Mouse (Mus musculus): ENCODE data around the gene Mfap1a. TPM values are rescaled to one million over a fixed set of nuclear protein-coding genes. Genes with fewer than 3 reads are reported as not detected.

Mfap1a gene
- 13.8 and 16.9 TPM in 2 replicates for polyA plus RNA-seq (2015; fragmentation: Nextera tagmentation; extraction: Ambion mirVana)

DNA sequence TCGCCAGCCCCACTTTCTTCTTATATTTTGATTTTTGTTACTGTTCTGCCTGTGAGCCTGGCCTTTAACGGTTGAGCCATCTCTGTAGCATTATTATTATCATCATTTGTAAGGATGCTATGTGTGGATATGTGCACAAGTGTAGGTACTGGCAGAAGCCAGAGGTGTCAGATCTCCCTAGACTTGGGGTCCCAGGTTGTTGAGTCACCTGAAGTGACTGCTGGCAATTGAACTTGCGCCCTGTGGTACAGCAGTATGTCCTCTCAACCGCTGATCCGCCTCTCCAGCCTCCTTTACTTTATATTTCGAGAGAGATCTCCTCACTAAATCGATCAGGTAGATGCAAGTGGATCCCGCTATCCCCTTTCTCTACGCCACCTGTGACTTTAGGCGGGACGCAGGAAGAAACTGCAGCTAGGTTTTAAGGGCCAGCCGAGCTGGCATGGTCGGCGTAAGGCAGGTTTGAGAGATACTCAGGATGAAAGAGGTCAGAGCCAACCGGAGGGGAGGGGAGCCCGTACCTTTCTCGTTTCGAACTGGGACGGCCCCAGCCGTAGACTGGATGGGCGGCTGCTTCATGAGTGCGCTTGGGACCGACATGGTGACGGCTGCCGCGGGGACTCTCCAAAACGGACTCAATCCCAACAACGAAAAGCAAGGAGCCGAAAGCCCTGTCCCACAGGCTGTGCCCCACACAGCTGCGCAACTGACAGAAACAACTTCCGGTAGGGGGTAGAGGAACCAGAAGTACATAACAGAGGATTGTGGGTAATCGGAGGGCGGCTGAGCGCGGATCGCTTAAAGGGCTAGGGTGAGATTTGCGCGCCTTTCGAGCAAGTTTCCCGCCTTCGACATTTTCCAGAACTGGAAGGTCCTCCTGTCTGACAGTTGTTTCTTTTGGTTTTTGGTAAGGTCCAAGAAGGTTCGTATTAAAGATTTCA is at the start of gene Mfap1a, which contains the start of gene Wdr76:
Gene Mfap1a (minus strand): TSS at position 724 of the 941 bp plus-strand sequence.
Gene Wdr76 (plus strand): TSS at position 782 of the 941 bp plus-strand sequence.

DNA sequence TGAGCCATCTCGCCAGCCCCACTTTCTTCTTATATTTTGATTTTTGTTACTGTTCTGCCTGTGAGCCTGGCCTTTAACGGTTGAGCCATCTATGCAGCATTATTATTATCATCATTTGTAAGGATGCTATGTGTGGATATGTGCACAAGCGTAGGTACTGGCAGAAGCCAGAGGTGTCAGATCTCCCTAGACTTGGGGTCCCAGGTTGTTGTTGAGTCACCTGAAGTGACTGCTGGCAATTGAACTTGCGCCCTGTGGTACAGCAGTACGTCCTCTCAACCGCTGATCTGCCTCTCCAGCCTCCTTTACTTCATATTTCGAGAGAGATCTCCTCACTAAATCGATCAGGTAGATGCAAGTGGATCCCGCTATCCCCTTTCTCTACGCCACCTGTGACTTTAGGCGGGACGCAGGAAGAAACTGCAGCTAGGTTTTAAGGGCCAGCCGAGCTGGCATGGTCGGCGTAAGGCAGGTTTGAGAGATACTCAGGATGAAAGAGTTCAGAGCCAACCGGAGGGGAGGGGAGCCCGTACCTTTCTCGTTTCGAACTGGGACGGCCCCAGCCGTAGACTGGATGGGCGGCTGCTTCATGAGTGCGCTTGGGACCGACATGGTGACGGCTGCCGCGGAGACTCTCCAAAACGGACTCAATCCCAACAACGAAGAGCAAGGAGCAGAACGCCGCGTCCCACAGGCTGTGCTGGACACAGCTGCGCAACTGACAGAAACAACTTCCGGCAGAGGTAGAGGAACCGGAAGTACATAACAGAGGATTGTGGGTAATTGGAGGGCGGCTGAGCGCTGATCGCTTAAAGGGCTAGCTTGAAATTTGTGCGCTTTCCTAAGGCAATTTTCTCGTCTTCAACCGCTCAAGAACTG is 32.9 kb downstream of the Mfap1a start, which contains the start of gene Mfap1b:
Gene Mfap1b (minus strand): TSS at position 767 of the 879 bp plus-strand sequence.

DNA sequence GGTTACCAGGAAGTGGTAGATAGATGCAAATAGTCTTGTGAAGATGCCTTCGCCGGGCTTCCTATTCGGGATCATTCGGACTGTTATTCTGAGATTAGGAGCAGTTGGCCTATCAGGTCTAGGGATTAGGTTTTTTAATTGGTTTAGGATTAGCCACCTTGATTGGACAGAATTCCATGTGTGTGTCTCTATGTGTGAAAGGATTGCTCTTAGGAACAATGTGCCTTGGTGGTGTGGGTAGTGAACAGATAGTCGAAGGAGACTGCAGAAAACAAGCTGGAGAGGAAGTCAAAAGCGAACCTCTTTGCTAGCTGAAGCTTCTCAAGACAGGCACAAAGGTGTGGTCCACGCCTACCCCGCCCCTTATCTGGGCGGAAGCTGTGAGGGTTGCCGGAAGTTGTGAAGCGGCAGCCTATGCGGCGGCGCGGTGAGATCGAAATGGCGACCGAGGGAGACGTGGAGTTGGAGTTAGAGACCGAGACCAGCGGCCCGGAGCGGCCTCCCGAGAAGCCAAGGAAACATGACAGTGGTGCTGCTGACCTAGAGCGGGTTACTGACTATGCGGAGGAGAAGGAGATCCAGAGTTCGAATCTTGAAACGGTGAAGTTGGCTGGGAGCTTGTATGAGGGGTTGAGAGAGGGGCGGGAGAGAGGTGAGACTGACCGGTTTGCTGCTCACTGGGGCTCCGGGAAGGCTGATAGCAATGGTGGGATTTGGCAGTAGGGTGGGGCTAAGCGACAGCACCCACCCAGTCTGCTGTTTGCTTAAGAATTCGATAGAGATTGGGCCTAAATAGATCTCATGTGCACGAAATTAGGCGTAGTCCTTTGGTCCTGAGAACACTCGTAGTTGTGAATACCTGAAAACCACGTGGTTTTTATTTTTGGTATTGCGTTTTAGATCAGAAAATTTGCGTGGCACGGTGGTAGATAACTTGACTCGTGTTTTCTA is 49.5 kb downstream of the Mfap1a start, which contains the start of gene Serinc4:
Gene Serinc4 (minus strand): TSS at position 90 of the 951 bp plus-strand sequence.

DNA sequence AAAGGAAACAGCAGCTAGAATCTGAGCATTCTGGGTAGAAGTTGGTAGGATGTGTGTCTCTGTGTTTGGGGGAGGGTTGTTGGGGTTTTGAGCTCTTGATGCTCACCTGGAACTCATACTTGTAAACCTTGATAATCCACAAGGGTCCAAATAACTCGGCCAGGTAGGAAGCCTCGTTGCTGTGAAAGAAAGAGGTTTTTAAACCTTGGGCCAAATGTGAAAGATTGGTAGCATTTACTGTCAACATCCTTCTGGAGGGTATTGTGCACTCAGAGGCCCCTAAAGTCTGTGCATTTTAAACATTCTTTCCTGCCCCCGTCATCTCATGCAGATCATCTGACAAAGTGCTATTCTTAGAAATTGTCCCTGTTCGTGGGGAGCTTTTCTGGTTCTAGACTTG is 53.5 kb downstream of the Mfap1a start, which contains the start of gene Hypk:
Gene Hypk (plus strand): TSS at position 301 of the 400 bp plus-strand sequence.

DNA sequence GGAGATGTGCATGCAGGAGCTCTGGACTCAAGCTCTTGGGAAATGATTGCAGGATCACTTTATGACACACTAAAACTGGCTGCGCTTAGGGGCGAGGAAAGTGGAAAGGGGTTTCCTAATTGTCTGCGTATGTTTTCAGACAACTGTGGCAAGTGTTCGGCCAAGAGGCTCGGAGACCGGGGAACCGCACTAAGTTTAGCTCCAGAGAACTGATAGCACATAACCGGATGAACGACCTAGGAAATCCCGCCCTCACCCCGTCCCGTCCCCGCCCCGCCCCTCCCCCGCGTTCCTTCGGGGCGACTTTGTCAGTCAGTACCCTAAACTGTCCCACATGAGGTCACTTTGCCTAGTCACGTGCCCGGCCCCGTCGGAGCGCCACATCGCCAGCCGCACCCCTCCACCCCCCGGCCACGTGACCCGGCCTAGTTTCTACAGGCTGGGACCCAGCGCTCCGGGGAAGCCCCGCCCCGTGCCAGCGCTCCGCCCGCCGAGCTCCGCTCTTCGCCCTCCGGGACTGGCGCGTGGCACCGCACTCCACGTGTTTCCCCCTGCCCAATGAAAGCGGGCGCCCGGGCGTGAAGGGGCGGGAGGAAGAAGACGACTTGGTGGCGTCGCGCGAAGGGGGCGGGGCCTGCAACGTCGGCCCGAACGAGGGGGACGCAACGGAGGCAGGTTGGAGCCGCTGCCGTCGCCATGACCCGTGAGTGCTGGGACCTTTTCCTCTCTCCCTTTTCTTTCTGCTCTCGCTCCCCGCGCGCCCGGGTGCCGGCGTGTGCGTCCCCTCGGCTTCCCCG is 57.5 kb downstream of the Mfap1a start, which contains the start of gene Serf2:
Gene Serf2 (plus strand): TSS at position 457 of the 797 bp plus-strand sequence.

DNA sequence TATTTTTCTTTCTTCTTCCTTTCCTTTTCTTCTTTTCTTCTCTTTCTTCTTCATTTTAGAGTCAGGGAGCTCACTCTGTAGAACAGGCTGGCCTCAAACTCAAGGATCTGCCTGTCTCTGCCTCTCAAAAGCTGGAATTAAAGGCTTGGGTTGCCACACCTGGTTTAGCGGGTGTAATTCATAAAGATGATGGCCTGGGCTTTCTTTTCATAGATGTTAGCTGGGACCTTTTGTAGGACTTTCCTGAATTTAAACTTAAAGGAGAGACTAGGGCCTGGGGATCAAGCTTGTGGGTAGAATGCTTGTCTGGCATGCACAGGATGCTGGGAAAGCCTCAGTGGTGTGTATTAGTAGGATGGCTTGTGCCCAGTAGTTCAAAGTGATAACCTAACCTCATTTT is 62.3 kb downstream of the Mfap1a start, which contains the start of gene Ell3:
Gene Ell3 (minus strand): TSS at position 101 of the 400 bp plus-strand sequence.

Small RNAs within 50 kb of the gene (microRNA-seq; reads per million reads assigned to microRNA genes)
- not detected for gene Gm22953 (ENCODE audit: borderline replicate concordance, insufficient number of aligned reads)

Other genes with a start within 250 kb of the Mfap1a start
- 20.4 and 25.4 TPM in 2 replicates for gene Trp53bp1, start 235.3 kb downstream of the Mfap1a start, polyA plus RNA-seq (2015; fragmentation: Nextera tagmentation; extraction: Ambion mirVana)
- gene Map1a, start 217.1 kb downstream of the Mfap1a start, polyA plus RNA-seq (2015; fragmentation: Nextera tagmentation; extraction: Ambion mirVana) = 2.8 and 6.2 TPM in 2 replicates
- 9.3 and 11.4 TPM in 2 replicates for gene Ppip5k1, start 151.3 kb downstream of the Mfap1a start, polyA plus RNA-seq (2015; fragmentation: Nextera tagmentation; extraction: Ambion mirVana)
- 6.4 and 19.6 TPM in 2 replicates for gene Ckmt1, start 149.0 kb downstream of the Mfap1a start, polyA plus RNA-seq (2015; fragmentation: Nextera tagmentation; extraction: Ambion mirVana)
- gene Strc, start 119.5 kb downstream of the Mfap1a start, polyA plus RNA-seq (2015; fragmentation: Nextera tagmentation; extraction: Ambion mirVana) = not detected in 2 replicates
- gene Pdia3, start 92.9 kb downstream of the Mfap1a start, polyA plus RNA-seq (2015; fragmentation: Nextera tagmentation; extraction: Ambion mirVana) = 392 and 541 TPM in 2 replicates
- 1.6 and 3.3 TPM in 2 replicates for gene Catsper2, start 92.9 kb downstream of the Mfap1a start, polyA plus RNA-seq (2015; fragmentation: Nextera tagmentation; extraction: Ambion mirVana)
- 0.43 and 1.2 TPM in 2 replicates for gene Ell3, start 62.4 kb downstream of the Mfap1a start, polyA plus RNA-seq (2015; fragmentation: Nextera tagmentation; extraction: Ambion mirVana)
- gene Serf2, start 57.5 kb downstream of the Mfap1a start, polyA plus RNA-seq (2015; fragmentation: Nextera tagmentation; extraction: Ambion mirVana) = 441 and 474 TPM in 2 replicates
- gene Hypk, start 53.4 kb downstream of the Mfap1a start, polyA plus RNA-seq (2015; fragmentation: Nextera tagmentation; extraction: Ambion mirVana) = 102 and 125 TPM in 2 replicates
- gene Serinc4, start 49.9 kb downstream of the Mfap1a start, polyA plus RNA-seq (2015; fragmentation: Nextera tagmentation; extraction: Ambion mirVana) = 0.17 and 0.38 TPM in 2 replicates
- 45.3 and 47.8 TPM in 2 replicates for gene Mfap1b, start 32.6 kb downstream of the Mfap1a start, polyA plus RNA-seq (2015; fragmentation: Nextera tagmentation; extraction: Ambion mirVana)
- 2.9 and 5.0 TPM in 2 replicates for gene Wdr76, start 58 bp upstream of the Mfap1a start, polyA plus RNA-seq (2015; fragmentation: Nextera tagmentation; extraction: Ambion mirVana)

Measured in adrenal gland, postnatal 0 days (tissue).